Mouse (Mus musculus): ENCODE data around the gene Atf1. TPM values are rescaled to one million over a fixed set of nuclear protein-coding genes. Genes with fewer than 3 reads are reported as not detected.

Atf1 gene
- polyA plus RNA-seq, 1 experiment from 2014 or later, result 52.9 TPM

- WGBS, result 72% methylated on average over 14 of the region's 14 CpGs
- Histone ChIP-seq H3K36me3 (peaks cover 87% of the 10 kb centered on the region), H3K9ac (no peak overlapping the region), H3K4me2 (no peak overlapping the region), H3K4me1 (no peaks in the 10 kb centered on the region), H3K9me3 (no peaks in the 10 kb centered on the region), H3K4me3 (no peak overlapping the region), H3K27me3 (no peaks in the 10 kb centered on the region), H3K27ac (no peak overlapping the region)
- no peak for ATAC-seq (ENCODE audit: insufficient number of reproducible peaks, insufficient read depth, low FRiP score, low TSS enrichment, low read depth)
These were observed 38.6 kb upstream of the Atf1 start for GRCm38 (mm10) chr15:100188962-100189404.

GRCm38 (mm10) chr15:100190083-100190482 lies 37.5 kb upstream of the Atf1 start:
- H3K27ac ChIP-seq, result no peak overlapping the region
- no peak for ATAC-seq (ENCODE audit: insufficient number of reproducible peaks, insufficient read depth, low FRiP score, low TSS enrichment, low read depth)
- 86% methylated on average over 5 of the region's 5 CpGs for WGBS
- H3K4me3 ChIP-seq, result no peak overlapping the region
- no peaks in the 10 kb centered on the region for H3K9me3 ChIP-seq
- no peaks in the 10 kb centered on the region for H3K27me3 ChIP-seq
- no peak overlapping the region for H3K9ac ChIP-seq
- no peaks in the 10 kb centered on the region for H3K4me1 ChIP-seq
- H3K4me2 ChIP-seq, result no peak overlapping the region
- H3K36me3 ChIP-seq, result peaks cover 87% of the 10 kb centered on the region

GRCm38 (mm10) chr15:100198983-100199745 lies 28.5 kb upstream of the Atf1 start:
- H3K9me3 ChIP-seq, result no peaks in the 10 kb centered on the region
- no peaks in the 10 kb centered on the region for H3K27me3 ChIP-seq
- no peak for ATAC-seq (ENCODE audit: insufficient number of reproducible peaks, insufficient read depth, low FRiP score, low TSS enrichment, low read depth)
- H3K36me3 ChIP-seq, result peaks cover 81% of the 10 kb centered on the region
- no peak overlapping the region for H3K27ac ChIP-seq
- H3K4me1 ChIP-seq, result no peaks in the 10 kb centered on the region
- H3K4me3 ChIP-seq, result no peak overlapping the region
- no peak overlapping the region for H3K9ac ChIP-seq
- WGBS, result 82% methylated on average over 11 of the region's 11 CpGs
- no peak overlapping the region for H3K4me2 ChIP-seq

GRCm38 (mm10) chr15:100199790-100200189 lies 27.8 kb upstream of the Atf1 start:
- H3K27ac ChIP-seq, result no peak overlapping the region
- H3K9ac ChIP-seq, result no peak overlapping the region
- H3K4me2 ChIP-seq, result no peak overlapping the region
- 69% methylated on average over 3 of the region's 3 CpGs for whole genome bisulfite sequencing
- no peaks in the 10 kb centered on the region for H3K27me3 ChIP-seq
- no peak for ATAC-seq (ENCODE audit: insufficient number of reproducible peaks, insufficient read depth, low FRiP score, low TSS enrichment, low read depth)
- no peaks in the 10 kb centered on the region for H3K4me1 ChIP-seq
- no peak overlapping the region for H3K4me3 ChIP-seq
- no peaks in the 10 kb centered on the region for H3K9me3 ChIP-seq
- H3K36me3 ChIP-seq, result peaks cover 81% of the 10 kb centered on the region

GRCm38 (mm10) chr15:100201806-100202205 lies 25.8 kb upstream of the Atf1 start:
- Histone ChIP-seq H3K4me2 (no peak overlapping the region), H3K9ac (no peak overlapping the region), H3K36me3 (peaks cover 83% of the 10 kb centered on the region), H3K4me3 (no peak overlapping the region), H3K27me3 (no peaks in the 10 kb centered on the region), H3K27ac (no peak overlapping the region), H3K9me3 (no peaks in the 10 kb centered on the region), H3K4me1 (no peaks in the 10 kb centered on the region)
- WGBS, result 91% methylated on average over 3 of the region's 3 CpGs
- no peak for ATAC-seq (ENCODE audit: insufficient number of reproducible peaks, insufficient read depth, low FRiP score, low TSS enrichment, low read depth)

- Histone ChIP-seq H3K36me3 (peaks cover 84% of the 10 kb centered on the region), H3K4me2 (no peak overlapping the region), H3K9ac (no peak overlapping the region), H3K4me3 (no peak overlapping the region), H3K4me1 (no peaks in the 10 kb centered on the region), H3K27me3 (no peaks in the 10 kb centered on the region), H3K9me3 (no peaks in the 10 kb centered on the region), H3K27ac (no peak overlapping the region)
- WGBS, result 86% methylated on average over 4 of the region's 4 CpGs
- ATAC-seq (ENCODE audit: insufficient number of reproducible peaks, insufficient read depth, low FRiP score, low TSS enrichment, low read depth), result no peak
These were observed 25.1 kb upstream of the Atf1 start for GRCm38 (mm10) chr15:100202431-100203015.

GRCm38 (mm10) chr15:100204574-100204973 lies 23.0 kb upstream of the Atf1 start:
- no peak overlapping the region for H3K9ac ChIP-seq
- H3K27me3 ChIP-seq, result no peaks in the 10 kb centered on the region
- peaks cover 86% of the 10 kb centered on the region for H3K36me3 ChIP-seq
- ATAC-seq (ENCODE audit: insufficient number of reproducible peaks, insufficient read depth, low FRiP score, low TSS enrichment, low read depth), result no peak
- H3K4me2 ChIP-seq, result no peak overlapping the region
- H3K4me3 ChIP-seq, result no peak overlapping the region
- H3K9me3 ChIP-seq, result no peaks in the 10 kb centered on the region
- WGBS, result 92% methylated on average over 1 of the region's 1 CpGs
- no peak overlapping the region for H3K27ac ChIP-seq
- no peaks in the 10 kb centered on the region for H3K4me1 ChIP-seq

- 94% methylated on average over 3 of the region's 3 CpGs for WGBS
- ATAC-seq (ENCODE audit: insufficient number of reproducible peaks, insufficient read depth, low FRiP score, low TSS enrichment, low read depth), result no peak
- H3K36me3 ChIP-seq, result peaks cover 96% of the 10 kb centered on the region
- H3K4me1 ChIP-seq, result no peaks in the 10 kb centered on the region
- H3K4me3 ChIP-seq, result no peak overlapping the region
- H3K9ac ChIP-seq, result no peak overlapping the region
- no peaks in the 10 kb centered on the region for H3K27me3 ChIP-seq
- no peak overlapping the region for H3K4me2 ChIP-seq
- H3K27ac ChIP-seq, result no peak overlapping the region
- no peaks in the 10 kb centered on the region for H3K9me3 ChIP-seq
These were observed 17.6 kb upstream of the Atf1 start for GRCm38 (mm10) chr15:100210013-100210412.

GRCm38 (mm10) chr15:100213339-100213738 lies 14.3 kb upstream of the Atf1 start:
- 96% methylated on average over 2 of the region's 2 CpGs for WGBS

GRCm38 (mm10) chr15:100215092-100215491 lies 12.5 kb upstream of the Atf1 start:
- H3K4me3 ChIP-seq, result no peak overlapping the region
- no peaks in the 10 kb centered on the region for H3K27me3 ChIP-seq
- 93% methylated on average over 11 of the region's 11 CpGs for WGBS
- H3K9ac ChIP-seq, result no peak overlapping the region
- H3K4me1 ChIP-seq, result no peaks in the 10 kb centered on the region
- H3K9me3 ChIP-seq, result no peaks in the 10 kb centered on the region
- H3K36me3 ChIP-seq, result peaks cover 63% of the 10 kb centered on the region
- H3K4me2 ChIP-seq, result no peak overlapping the region
- H3K27ac ChIP-seq, result no peak overlapping the region
- ATAC-seq (ENCODE audit: insufficient number of reproducible peaks, insufficient read depth, low FRiP score, low TSS enrichment, low read depth), result no peak

More at GRCm38 (mm10) chr15:100213339-100213738, 14.3 kb upstream of the Atf1 start:
- no peaks in the 10 kb centered on the region for H3K9me3 ChIP-seq
- no peak overlapping the region for H3K27ac ChIP-seq
- ATAC-seq (ENCODE audit: insufficient number of reproducible peaks, insufficient read depth, low FRiP score, low TSS enrichment, low read depth), result no peak
- peaks cover 79% of the 10 kb centered on the region for H3K36me3 ChIP-seq
- no peak overlapping the region for H3K9ac ChIP-seq
- no peaks in the 10 kb centered on the region for H3K4me1 ChIP-seq
- no peaks in the 10 kb centered on the region for H3K27me3 ChIP-seq
- H3K4me2 ChIP-seq, result no peak overlapping the region
- H3K4me3 ChIP-seq, result no peak overlapping the region

GRCm38 (mm10) chr15:100216173-100216572 lies 11.4 kb upstream of the Atf1 start:
- Histone ChIP-seq H3K27ac (no peak overlapping the region), H3K4me2 (no peak overlapping the region), H3K9ac (no peak overlapping the region), H3K4me3 (no peak overlapping the region), H3K27me3 (no peaks in the 10 kb centered on the region), H3K36me3 (peaks cover 52% of the 10 kb centered on the region), H3K9me3 (no peaks in the 10 kb centered on the region), H3K4me1 (no peaks in the 10 kb centered on the region)
- no peak for ATAC-seq (ENCODE audit: insufficient number of reproducible peaks, insufficient read depth, low FRiP score, low TSS enrichment, low read depth)
- 96% methylated on average over 9 of the region's 9 CpGs for WGBS

GRCm38 (mm10) chr15:100218018-100218417 lies 9.6 kb upstream of the Atf1 start:
- no peak for ATAC-seq (ENCODE audit: insufficient number of reproducible peaks, insufficient read depth, low FRiP score, low TSS enrichment, low read depth)
- peaks cover 8% of the 10 kb centered on the region for H3K9me3 ChIP-seq
- H3K27me3 ChIP-seq, result no peaks in the 10 kb centered on the region
- H3K4me3 ChIP-seq, result no peak overlapping the region
- 92% methylated on average over 3 of the region's 3 CpGs for WGBS
- no peak overlapping the region for H3K9ac ChIP-seq
- no peak overlapping the region for H3K4me2 ChIP-seq
- no peak overlapping the region for H3K27ac ChIP-seq
- H3K4me1 ChIP-seq, result no peaks in the 10 kb centered on the region
- peaks cover 34% of the 10 kb centered on the region for H3K36me3 ChIP-seq
